Mouse (Mus musculus): Measurements from ENCODE around the gene Lrcol1.

- TF ChIP-seq GATA1 (IDR thresholded peaks at IDR 0.05; ENCODE audit: low read length) = no peak
- TF ChIP-seq TAL1 (IDR thresholded peaks at IDR 0.05; ENCODE audit: low read length) = no peak
These were observed 42.8 kb downstream of the Lrcol1 start for GRCm38 (mm10) chr5:110387332-110387731.

Data from erythroblast, embryonic 14.5 days (primary cell).